Mouse (Mus musculus): ENCODE data around the gene Duox2.

Gene Duox2

GRCm38 (mm10) chr2:122236321-122236720 lies 61.9 kb downstream of the Duox2 start:
- DNase-seq (ENCODE audit: low spot score) = no peak

- no peak for DNase-seq (ENCODE audit: low spot score)
Observed at GRCm38 (mm10) chr2:122235425-122235824, 62.8 kb downstream of the Duox2 start.

GRCm38 (mm10) chr2:122234611-122235288 lies 63.5 kb downstream of the Duox2 start, which contains the start of gene Sord:
Gene Sord, plus strand, starts transcription at chr2:122234749.
- peak; percentile 87 for DNase-seq (ENCODE audit: low spot score)

GRCm38 (mm10) chr2:122233759-122234557 lies 64.3 kb downstream of the Duox2 start:
- peak; percentile 65 for DNase-seq (ENCODE audit: low spot score)

- no peak for DNase-seq (ENCODE audit: low spot score)
Observed at GRCm38 (mm10) chr2:122233341-122233740, 64.9 kb downstream of the Duox2 start.

- no peak for DNase-seq (ENCODE audit: low spot score)
Observed at GRCm38 (mm10) chr2:122231616-122232015, 66.6 kb downstream of the Duox2 start.

- no peak for DNase-seq (ENCODE audit: low spot score)
Observed at GRCm38 (mm10) chr2:122230395-122230794, 67.9 kb downstream of the Duox2 start.

All from embryo, embryonic 10 days (tissue).